7 mouse cellular contexts compared by ENCODE assay signal in genomic region chr7:80324816-80325119, GRCm38 (mm10). TPM values are rescaled to one million over a fixed set of nuclear protein-coding genes. Genes with fewer than 3 reads are reported as not detected.
DNase-seq lines count a peak whose midpoint lies in the region; ATAC-seq and TF ChIP-seq lines count a peak whose summit lies in the region.
"Not testable (repeated sequence)": the region's sequence is repeated elsewhere in the genome, so short reads cannot be mapped to it uniquely, and the experiment has no call there.

No protein-coding gene starts in this region.

- 41% methylated on average over 4 of the region's 5 CpGs for WGBS in embryonic facial prominence, embryonic 12.5 days
- 34% methylated on average over 5 of the region's 5 CpGs for WGBS in forebrain, embryonic 16.5 days
- WGBS in heart, postnatal 0 days: 43% methylated on average over 5 of the region's 5 CpGs
- 39% methylated on average over 5 of the region's 5 CpGs for WGBS in intestine, postnatal 0 days
- 42% methylated on average over 4 of the region's 5 CpGs for WGBS in liver, embryonic 11.5 days
- WGBS in midbrain, embryonic 10.5 days: 67% methylated on average over 5 of the region's 5 CpGs
- 55% methylated on average over 5 of the region's 5 CpGs for WGBS in neural tube, embryonic 14.5 days

- H3K4me3 ChIP-seq in embryonic facial prominence, embryonic 12.5 days; forebrain, embryonic 16.5 days (replicated peaks; ENCODE audit: low read length); intestine, postnatal 0 days (ENCODE audit: low read depth, low read length): not testable (repeated sequence)
- peak overlapping the region; percentile 58; the same call in 1 of the 2 replicates for H3K4me3 ChIP-seq in heart, postnatal 0 days (ENCODE audit: low read depth, low read length)
- 0 out of 2 replicates have a peak overlapping the region, but pooled peaks have one; percentile 72 for H3K4me3 ChIP-seq in liver, embryonic 11.5 days (ENCODE audit: low read depth, low read length)
- H3K4me3 ChIP-seq in midbrain, embryonic 10.5 days: peak overlapping the region; percentile 65; the same call in 1 of the 2 replicates
- peak overlapping the region; percentile 48; the same call in 1 of the 2 replicates for H3K4me3 ChIP-seq in neural tube, embryonic 14.5 days (ENCODE audit: low read depth, low read length)

- H3K36me3 ChIP-seq in embryonic facial prominence, embryonic 12.5 days: peaks cover 56% of the 10 kb centered on the region
- H3K36me3 ChIP-seq in forebrain, embryonic 16.5 days (ENCODE audit: control insufficient read depth, insufficient read depth): peaks cover 36% of the 10 kb centered on the region
- peaks cover 45% of the 10 kb centered on the region for H3K36me3 ChIP-seq in heart, postnatal 0 days (replicated peaks; ENCODE audit: control insufficient read depth, insufficient read depth, low read length)
- peaks cover 50% of the 10 kb centered on the region for H3K36me3 ChIP-seq in intestine, postnatal 0 days (ENCODE audit: control insufficient read depth, insufficient read depth)
- H3K36me3 ChIP-seq in liver, embryonic 11.5 days (ENCODE audit: control insufficient read depth, insufficient read depth, low read length): peaks cover 39% of the 10 kb centered on the region
- peaks cover 67% of the 10 kb centered on the region for H3K36me3 ChIP-seq in midbrain, embryonic 10.5 days
- peaks cover 45% of the 10 kb centered on the region for H3K36me3 ChIP-seq in neural tube, embryonic 14.5 days (ENCODE audit: control insufficient read depth, insufficient read depth, low read length)

- not testable (repeated sequence) for H3K27me3 ChIP-seq in embryonic facial prominence, embryonic 12.5 days; forebrain, embryonic 16.5 days (replicated peaks; ENCODE audit: control insufficient read depth, insufficient read depth, low read length); heart, postnatal 0 days (ENCODE audit: control insufficient read depth, insufficient read depth, low read length); intestine, postnatal 0 days (replicated peaks; ENCODE audit: control insufficient read depth, insufficient read depth, low read length); liver, embryonic 11.5 days (replicated peaks; ENCODE audit: control insufficient read depth, insufficient read depth, low read length); midbrain, embryonic 10.5 days (ENCODE audit: low read depth, poor library complexity, severe bottlenecking); neural tube, embryonic 14.5 days (ENCODE audit: control insufficient read depth, insufficient read depth, low read length)

- peak overlapping the region; percentile 74; the same call in 1 of the 2 replicates for H3K27ac ChIP-seq in embryonic facial prominence, embryonic 12.5 days
- peak overlapping the region; percentile 96 for H3K27ac ChIP-seq in forebrain, embryonic 16.5 days (ENCODE audit: low read length)
- H3K27ac ChIP-seq in heart, postnatal 0 days (ENCODE audit: low read depth): peak overlapping the region; percentile 88
- H3K27ac ChIP-seq in intestine, postnatal 0 days (ENCODE audit: low read depth, low read length): 0 out of 2 replicates have a peak overlapping the region, but pooled peaks have one; percentile 28
- peak overlapping the region; percentile 79; the same call in 1 of the 2 replicates for H3K27ac ChIP-seq in liver, embryonic 11.5 days (ENCODE audit: low read depth, low read length)
- not testable (repeated sequence) for H3K27ac ChIP-seq in midbrain, embryonic 10.5 days (replicated peaks); neural tube, embryonic 14.5 days (ENCODE audit: low read depth, low read length)

- ATAC-seq in embryonic facial prominence, embryonic 12.5 days (ENCODE audit: insufficient number of reproducible peaks, insufficient read depth, low FRiP score, low TSS enrichment); forebrain, embryonic 16.5 days; heart, postnatal 0 days (ENCODE audit: insufficient read depth, low read depth); intestine, postnatal 0 days; liver, embryonic 11.5 days (replicated peaks; ENCODE audit: low FRiP score); neural tube, embryonic 14.5 days (ENCODE audit: low read depth): not testable (repeated sequence)

- H3K9me3 ChIP-seq in embryonic facial prominence, embryonic 12.5 days; forebrain, embryonic 16.5 days (ENCODE audit: control insufficient read depth, low read length); heart, postnatal 0 days (replicated peaks; ENCODE audit: control insufficient read depth, low read length); intestine, postnatal 0 days (ENCODE audit: control insufficient read depth); liver, embryonic 11.5 days (ENCODE audit: control insufficient read depth, low read length); midbrain, embryonic 10.5 days (replicated peaks); neural tube, embryonic 14.5 days (ENCODE audit: control insufficient read depth, low read length): not testable (repeated sequence)

- not testable (repeated sequence) for TF ChIP-seq CTCF in heart, postnatal 0 days (IDR thresholded peaks at IDR 0.05; ENCODE audit: low read depth); intestine, postnatal 0 days (IDR thresholded peaks at IDR 0.05; ENCODE audit: low read depth)

- not testable (repeated sequence) for H3K9ac ChIP-seq in embryonic facial prominence, embryonic 12.5 days; forebrain, embryonic 16.5 days (replicated peaks; ENCODE audit: low read depth, low read length); heart, postnatal 0 days (replicated peaks; ENCODE audit: low read depth, low read length); intestine, postnatal 0 days (ENCODE audit: low read depth, low read length); neural tube, embryonic 14.5 days (replicated peaks; ENCODE audit: low read depth, low read length)
- H3K9ac ChIP-seq in liver, embryonic 11.5 days (ENCODE audit: low read depth, low read length): 0 out of 2 replicates have a peak overlapping the region, but pooled peaks have one; percentile 30

- not testable (repeated sequence) for TF ChIP-seq EP300 in heart, postnatal 0 days (IDR thresholded peaks at IDR 0.05; ENCODE audit: low read depth)

- not testable (repeated sequence) for H3K4me2 ChIP-seq in embryonic facial prominence, embryonic 12.5 days (replicated peaks)
- peak overlapping the region; percentile 60 for H3K4me2 ChIP-seq in forebrain, embryonic 16.5 days (ENCODE audit: low read length)
- H3K4me2 ChIP-seq in heart, postnatal 0 days (ENCODE audit: low read depth, low read length): peak overlapping the region; percentile 78; the same call in 1 of the 2 replicates
- peak overlapping the region; percentile 68 for H3K4me2 ChIP-seq in intestine, postnatal 0 days (replicated peaks; ENCODE audit: low read depth)
- peak overlapping the region; percentile 93 for H3K4me2 ChIP-seq in liver, embryonic 11.5 days
- H3K4me2 ChIP-seq in neural tube, embryonic 14.5 days (ENCODE audit: low read depth, low read length): peak overlapping the region; percentile 57; the same call in 1 of the 2 replicates

- DNase-seq in heart, postnatal 0 days (ENCODE audit: low spot score); liver, embryonic 11.5 days (ENCODE audit: low spot score); midbrain, embryonic 10.5 days (ENCODE audit: low spot score): not testable (repeated sequence)

- peaks cover 13% of the 10 kb centered on the region for H3K4me1 ChIP-seq in embryonic facial prominence, embryonic 12.5 days
- H3K4me1 ChIP-seq in forebrain, embryonic 16.5 days (replicated peaks; ENCODE audit: control insufficient read depth, insufficient read depth, low read length): peaks cover 18% of the 10 kb centered on the region
- H3K4me1 ChIP-seq in heart, postnatal 0 days (ENCODE audit: control insufficient read depth, insufficient read depth): peaks cover 13% of the 10 kb centered on the region
- H3K4me1 ChIP-seq in intestine, postnatal 0 days (replicated peaks; ENCODE audit: control insufficient read depth, insufficient read depth, low read length); liver, embryonic 11.5 days (replicated peaks; ENCODE audit: control insufficient read depth, insufficient read depth, low read length): not testable (repeated sequence)
- H3K4me1 ChIP-seq in midbrain, embryonic 10.5 days: peaks cover 23% of the 10 kb centered on the region
- peaks cover 10% of the 10 kb centered on the region for H3K4me1 ChIP-seq in neural tube, embryonic 14.5 days (ENCODE audit: control insufficient read depth, insufficient read depth, low read length)

RNA-seq across cellular contexts. Expression of gene Rccd1, which starts 0.5 kb away (rescaled TPM):
- 14.3 and 15.9 TPM in 2 replicates for polyA plus RNA-seq in embryonic facial prominence, embryonic 12.5 days (2016; fragmentation: Nextera tagmentation; extraction: Ambion mirVana)
- polyA plus RNA-seq in forebrain, embryonic 16.5 days (2015; fragmentation: Nextera tagmentation; extraction: Ambion mirVana): 8.7 and 17.2 TPM in 2 replicates
- total RNA-seq in heart, postnatal 0 days (2014; rRNA removed; ENCODE audit: low replicate concordance): 3.7 and 7.6 TPM in 2 replicates
- 2.9 and 3.1 TPM in 2 replicates for polyA plus RNA-seq in heart, postnatal 0 days (2015; fragmentation: Nextera tagmentation; extraction: Ambion mirVana)
- 3.2 and 4.4 TPM in 2 replicates for polyA plus RNA-seq in intestine, postnatal 0 days (2015; fragmentation: Nextera tagmentation; extraction: Ambion mirVana)
- polyA plus RNA-seq in liver, embryonic 11.5 days (2014; fragmentation: Nextera tagmentation; extraction: Ambion mirVana): 10.7 and 11.4 TPM in 2 replicates
- polyA plus RNA-seq in midbrain, embryonic 10.5 days (2016; fragmentation: Nextera tagmentation; extraction: Ambion mirVana): 12.6 and 13.4 TPM in 2 replicates
- 13.7 and 20.1 TPM in 2 replicates for polyA plus RNA-seq in neural tube, embryonic 14.5 days (2014; fragmentation: Nextera tagmentation; extraction: Ambion mirVana)

RNA-seq across cellular contexts. Expression of gene Unc45a, which starts 16.0 kb away (rescaled TPM):
- 60.3 and 61.0 TPM in 2 replicates for polyA plus RNA-seq in embryonic facial prominence, embryonic 12.5 days (2016; fragmentation: Nextera tagmentation; extraction: Ambion mirVana)
- 47.7 and 56.3 TPM in 2 replicates for polyA plus RNA-seq in forebrain, embryonic 16.5 days (2015; fragmentation: Nextera tagmentation; extraction: Ambion mirVana)
- total RNA-seq in heart, postnatal 0 days (2014; rRNA removed; ENCODE audit: low replicate concordance): 21.6 and 44.5 TPM in 2 replicates
- 11.0 and 12.5 TPM in 2 replicates for polyA plus RNA-seq in heart, postnatal 0 days (2015; fragmentation: Nextera tagmentation; extraction: Ambion mirVana)
- 19.7 and 20.0 TPM in 2 replicates for polyA plus RNA-seq in intestine, postnatal 0 days (2015; fragmentation: Nextera tagmentation; extraction: Ambion mirVana)
- polyA plus RNA-seq in liver, embryonic 11.5 days (2014; fragmentation: Nextera tagmentation; extraction: Ambion mirVana): 23.7 and 24.0 TPM in 2 replicates
- 42.3 and 46.7 TPM in 2 replicates for polyA plus RNA-seq in midbrain, embryonic 10.5 days (2016; fragmentation: Nextera tagmentation; extraction: Ambion mirVana)
- 32.3 and 41.0 TPM in 2 replicates for polyA plus RNA-seq in neural tube, embryonic 14.5 days (2014; fragmentation: Nextera tagmentation; extraction: Ambion mirVana)

RNA-seq across cellular contexts. Expression of gene Hddc3, which starts 18.1 kb away (rescaled TPM):
- 23.2 and 27.4 TPM in 2 replicates for polyA plus RNA-seq in embryonic facial prominence, embryonic 12.5 days (2016; fragmentation: Nextera tagmentation; extraction: Ambion mirVana)
- polyA plus RNA-seq in forebrain, embryonic 16.5 days (2015; fragmentation: Nextera tagmentation; extraction: Ambion mirVana): 22.5 and 23.8 TPM in 2 replicates
- total RNA-seq in heart, postnatal 0 days (2014; rRNA removed; ENCODE audit: low replicate concordance): 19.8 and 28.5 TPM in 2 replicates
- polyA plus RNA-seq in heart, postnatal 0 days (2015; fragmentation: Nextera tagmentation; extraction: Ambion mirVana): 14.5 and 17.8 TPM in 2 replicates
- 8.3 and 8.8 TPM in 2 replicates for polyA plus RNA-seq in intestine, postnatal 0 days (2015; fragmentation: Nextera tagmentation; extraction: Ambion mirVana)
- polyA plus RNA-seq in liver, embryonic 11.5 days (2014; fragmentation: Nextera tagmentation; extraction: Ambion mirVana): 9.7 and 10.5 TPM in 2 replicates
- 24.8 and 24.9 TPM in 2 replicates for polyA plus RNA-seq in midbrain, embryonic 10.5 days (2016; fragmentation: Nextera tagmentation; extraction: Ambion mirVana)
- 21.5 and 25.8 TPM in 2 replicates for polyA plus RNA-seq in neural tube, embryonic 14.5 days (2014; fragmentation: Nextera tagmentation; extraction: Ambion mirVana)

RNA-seq across cellular contexts. Expression of gene Prc1, which starts 30.5 kb away (rescaled TPM):
- 133 and 136 TPM in 2 replicates for polyA plus RNA-seq in embryonic facial prominence, embryonic 12.5 days (2016; fragmentation: Nextera tagmentation; extraction: Ambion mirVana)
- 72.9 and 90.4 TPM in 2 replicates for polyA plus RNA-seq in forebrain, embryonic 16.5 days (2015; fragmentation: Nextera tagmentation; extraction: Ambion mirVana)
- 59.9 and 98.0 TPM in 2 replicates for total RNA-seq in heart, postnatal 0 days (2014; rRNA removed; ENCODE audit: low replicate concordance)
- 46.1 and 49.4 TPM in 2 replicates for polyA plus RNA-seq in heart, postnatal 0 days (2015; fragmentation: Nextera tagmentation; extraction: Ambion mirVana)
- polyA plus RNA-seq in intestine, postnatal 0 days (2015; fragmentation: Nextera tagmentation; extraction: Ambion mirVana): 32.5 TPM in 2 replicates
- polyA plus RNA-seq in liver, embryonic 11.5 days (2014; fragmentation: Nextera tagmentation; extraction: Ambion mirVana): 148 and 178 TPM in 2 replicates
- polyA plus RNA-seq in midbrain, embryonic 10.5 days (2016; fragmentation: Nextera tagmentation; extraction: Ambion mirVana): 253 and 279 TPM in 2 replicates
- polyA plus RNA-seq in neural tube, embryonic 14.5 days (2014; fragmentation: Nextera tagmentation; extraction: Ambion mirVana): 21.5 and 24.9 TPM in 2 replicates

RNA-seq across cellular contexts. Expression of gene Man2a2, which starts 46.4 kb away (rescaled TPM):
- polyA plus RNA-seq in embryonic facial prominence, embryonic 12.5 days (2016; fragmentation: Nextera tagmentation; extraction: Ambion mirVana): 31.0 and 31.6 TPM in 2 replicates
- polyA plus RNA-seq in forebrain, embryonic 16.5 days (2015; fragmentation: Nextera tagmentation; extraction: Ambion mirVana): 19.9 and 24.0 TPM in 2 replicates
- total RNA-seq in heart, postnatal 0 days (2014; rRNA removed; ENCODE audit: low replicate concordance): 30.2 and 55.2 TPM in 2 replicates
- 7.2 and 7.7 TPM in 2 replicates for polyA plus RNA-seq in heart, postnatal 0 days (2015; fragmentation: Nextera tagmentation; extraction: Ambion mirVana)
- polyA plus RNA-seq in intestine, postnatal 0 days (2015; fragmentation: Nextera tagmentation; extraction: Ambion mirVana): 4.8 and 5.3 TPM in 2 replicates
- 9.4 and 12.4 TPM in 2 replicates for polyA plus RNA-seq in liver, embryonic 11.5 days (2014; fragmentation: Nextera tagmentation; extraction: Ambion mirVana)
- polyA plus RNA-seq in midbrain, embryonic 10.5 days (2016; fragmentation: Nextera tagmentation; extraction: Ambion mirVana): 15.7 and 18.4 TPM in 2 replicates
- polyA plus RNA-seq in neural tube, embryonic 14.5 days (2014; fragmentation: Nextera tagmentation; extraction: Ambion mirVana): 22.9 and 23.6 TPM in 2 replicates
